Mouse (Mus musculus) layer of hippocampus, adult 18-20 months (tissue): ENCODE measurements around the gene Gm21865. TPM values are rescaled to one million over a fixed set of nuclear protein-coding genes. Genes with fewer than 3 reads are reported as not detected.
"Not testable (repeated sequence)": the region's sequence is repeated elsewhere in the genome, so short reads cannot be mapped to it uniquely, and the experiment has no call there.

Experiments used
- DNase-seq, 2 experiments: peaks; one replicate each; pipeline ENCODE4 v3.0.0; 2022; ENCODE audit warnings: low spot score in 2 of 2
- long read RNA-seq: library from polyadenylated mRNA; stranded (forward); transcript quantifications from one replicate; pipeline ENCODE4 v2.0.0, GENCODE M21; 2021
- total RNA-seq, 2 experiments: library from RNA; stranded (reverse); gene quantifications; 2 replicates each; pipeline ENCODE4 v1.2.3; 2021

Gene Gm21865
- not detected for total RNA-seq
- long read RNA-seq: 0 reads

DNA sequence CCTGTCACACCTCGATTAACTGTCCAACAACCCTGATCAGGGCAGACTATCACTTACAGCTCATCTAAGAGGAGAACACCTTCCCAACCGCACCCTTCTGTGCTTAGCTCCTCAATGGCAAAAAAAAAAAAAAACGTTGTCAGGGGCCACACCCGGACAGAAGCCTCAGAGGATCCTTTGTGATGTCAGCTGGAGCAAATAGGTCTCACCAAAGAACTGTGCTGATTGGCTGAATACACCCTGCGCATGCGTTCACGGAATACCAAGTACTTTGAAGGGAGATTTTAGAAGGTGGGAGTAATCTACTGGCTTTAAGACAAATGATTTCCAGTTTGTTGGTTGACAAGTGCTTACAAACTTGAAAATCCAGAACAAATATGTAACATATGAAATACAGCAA is at the start of gene Gm21865:
Gene Gm21865 (minus strand): TSS at position 101 of the 400 bp plus-strand sequence.
- DNase-seq: not testable (repeated sequence)

Other genes starting within 250 kb of the Gm21865 start
- not detected for gene Gm21882, start 64.6 kb upstream of the Gm21865 start, total RNA-seq